Mouse (Mus musculus) megakaryocyte progenitor cell, adult 5-6 weeks (primary cell): ENCODE data around the gene Dyrk1a. TPM values are rescaled to one million over a fixed set of nuclear protein-coding genes. Genes with fewer than 3 reads are reported as not detected.

ENCODE experiments used
- total RNA-seq, 2 experiments: library from RNA; stranded (forward) in 1 of 2; stranded (reverse) in 1 of 2; fragments of 157-497, 149-512 nt in 1 of 2; fragments of 200-1000 nt in 1 of 2; gene quantifications; 2 replicates each; pipeline versions ENCODE4 v1.2.3 to v1.2.4; 2015 to 2017

The Dyrk1a gene
- total RNA-seq, 2 experiments from 2014 or later: 49.4 to 65.6 TPM

Other genes with a start within 250 kb of the Dyrk1a start
- gene Ripply3, start 241.6 kb upstream of the Dyrk1a start, total RNA-seq (2015): 0.67 TPM in 1 of 2 replicates, not detected in the other
- gene Ripply3, start 241.6 kb upstream of the Dyrk1a start, total RNA-seq (2017): not detected in 2 replicates
- gene Ttc3, start 199.4 kb upstream of the Dyrk1a start, total RNA-seq (2015): 42.6 and 55.9 TPM in 2 replicates
- 113 and 168 TPM in 2 replicates for gene Ttc3, start 199.4 kb upstream of the Dyrk1a start, total RNA-seq (2017)
- gene Pigp, start 198.2 kb upstream of the Dyrk1a start, total RNA-seq (2015): 32.7 and 51.4 TPM in 2 replicates
- gene Pigp, start 198.2 kb upstream of the Dyrk1a start, total RNA-seq (2017): 9.1 and 18.1 TPM in 2 replicates
- 21.8 and 26.4 TPM in 2 replicates for gene Vps26c, start 43.2 kb upstream of the Dyrk1a start, total RNA-seq (2015)
- gene Vps26c, start 43.2 kb upstream of the Dyrk1a start, total RNA-seq (2017): 29.5 and 32.9 TPM in 2 replicates